Mouse (Mus musculus): Measurements from ENCODE around the gene Dlgap3.
A peak's percentile ranks its signal among the peaks of the same experiment; 100 is the strongest.

Gene Dlgap3

GRCm38 (mm10) chr4:127215103-127215502 lies 46.1 kb downstream of the Dlgap3 start:
- ATAC-seq (ENCODE audit: low TSS enrichment) = no peak

- peak; percentile 18; the same call in 1 of the 2 replicates for ATAC-seq (ENCODE audit: low TSS enrichment)
Measured at GRCm38 (mm10) chr4:127215799-127216198, 46.8 kb downstream of the Dlgap3 start.

GRCm38 (mm10) chr4:127216251-127216651 lies 47.2 kb downstream of the Dlgap3 start:
- ATAC-seq (ENCODE audit: low TSS enrichment) = no peak

GRCm38 (mm10) chr4:127217048-127217447 lies 48.0 kb downstream of the Dlgap3 start:
- no peak for ATAC-seq (ENCODE audit: low TSS enrichment)

GRCm38 (mm10) chr4:127223291-127223690 lies 54.3 kb downstream of the Dlgap3 start:
- no peak for ATAC-seq (ENCODE audit: low TSS enrichment)

- no peak for ATAC-seq (ENCODE audit: low TSS enrichment)
Measured at GRCm38 (mm10) chr4:127223755-127224154, 54.8 kb downstream of the Dlgap3 start.

GRCm38 (mm10) chr4:127224444-127225100 lies 55.6 kb downstream of the Dlgap3 start:
- peak; percentile 36; the same call in 1 of the 2 replicates for ATAC-seq (ENCODE audit: low TSS enrichment)

- peak; percentile 47; the same call in 1 of the 2 replicates for ATAC-seq (ENCODE audit: low TSS enrichment)
Measured at GRCm38 (mm10) chr4:127226067-127226466, 57.1 kb downstream of the Dlgap3 start.

- ATAC-seq (ENCODE audit: low TSS enrichment) = no peak
Measured at GRCm38 (mm10) chr4:127227051-127227673, 58.2 kb downstream of the Dlgap3 start.

GRCm38 (mm10) chr4:127232028-127232427 lies 63.0 kb downstream of the Dlgap3 start:
- peak; percentile 66 for ATAC-seq (ENCODE audit: low TSS enrichment)

GRCm38 (mm10) chr4:127232551-127232950 lies 63.5 kb downstream of the Dlgap3 start:
- ATAC-seq (ENCODE audit: low TSS enrichment) = no peak

- ATAC-seq (ENCODE audit: low TSS enrichment) = no peak
Measured at GRCm38 (mm10) chr4:127233416-127234125, 64.6 kb downstream of the Dlgap3 start.

GRCm38 (mm10) chr4:127235742-127236487 lies 66.9 kb downstream of the Dlgap3 start:
- ATAC-seq (ENCODE audit: low TSS enrichment) = peak; percentile 3; the same call in 1 of the 2 replicates

GRCm38 (mm10) chr4:127236631-127237030 lies 67.6 kb downstream of the Dlgap3 start:
- no peak for ATAC-seq (ENCODE audit: low TSS enrichment)

GRCm38 (mm10) chr4:127237271-127237670 lies 68.3 kb downstream of the Dlgap3 start:
- ATAC-seq (ENCODE audit: low TSS enrichment) = 0 out of 2 replicates have a peak, but pooled peaks have one; percentile 8

GRCm38 (mm10) chr4:127242696-127243095 lies 73.7 kb downstream of the Dlgap3 start:
- no peak for ATAC-seq (ENCODE audit: low TSS enrichment)

- ATAC-seq (ENCODE audit: low TSS enrichment) = peak; percentile 84
Measured at GRCm38 (mm10) chr4:127243552-127243951, 74.5 kb downstream of the Dlgap3 start, which contains the start of gene Smim12. Smim12 (plus strand) TSS chr4:127243784.

- ATAC-seq (ENCODE audit: low TSS enrichment) = peak; percentile 14; the same call in 1 of the 2 replicates
Measured at GRCm38 (mm10) chr4:127243953-127244352, 74.9 kb downstream of the Dlgap3 start.

- peak; percentile 94 for ATAC-seq (ENCODE audit: low TSS enrichment)
Measured at GRCm38 (mm10) chr4:127249701-127250349, 80.8 kb downstream of the Dlgap3 start.

- ATAC-seq (ENCODE audit: low TSS enrichment) = peak; percentile 49
Measured at GRCm38 (mm10) chr4:127251963-127252585, 83.1 kb downstream of the Dlgap3 start.

GRCm38 (mm10) chr4:127256739-127257138 lies 87.7 kb downstream of the Dlgap3 start:
- no peak for ATAC-seq (ENCODE audit: low TSS enrichment)
